Mouse (Mus musculus) intestine, postnatal 0 days (tissue): ENCODE measurements around the gene Pde8b. TPM values are rescaled to one million over a fixed set of nuclear protein-coding genes. Genes with fewer than 3 reads are reported as not detected.

Experiments
- ATAC-seq: fragments of 200-750 bp; cut with Nextera tagmentation; 2 replicates; pipeline ENCODE4 v1.8.0; 2017; ENCODE audit warnings: mild to moderate bottlenecking, moderate TSS enrichment, moderate library complexity
- H3K27ac ChIP-seq: fragments of 300-500 bp; sonication (generic); 2 replicates; pipeline ENCODE4 v1.5.1; 2014; ENCODE audit warnings: mild to moderate bottlenecking, low read depth, low read length, moderate library complexity
- H3K27me3 ChIP-seq: fragments of 300-500 bp; sonication (generic); replicated peaks from 2 replicates; pipeline ENCODE4 v1.6.1; 2014; ENCODE audit warnings: low read length, mixed read lengths; ENCODE audit not compliant: control insufficient read depth, insufficient read depth
- H3K36me3 ChIP-seq: fragments of 300-500 bp; sonication (generic); 2 replicates; pipeline ENCODE4 v1.6.1; 2014; ENCODE audit warnings: mild to moderate bottlenecking, moderate library complexity; ENCODE audit not compliant: control insufficient read depth, insufficient read depth
- H3K4me1 ChIP-seq: fragments of 300-500 bp; sonication (generic); replicated peaks from 2 replicates; pipeline ENCODE4 v1.6.1; 2014; ENCODE audit warnings: antibody characterized with exemption, low read length, mixed read lengths; ENCODE audit not compliant: control insufficient read depth, insufficient read depth
- H3K4me2 ChIP-seq: fragments of 300-500 bp; sonication (generic); replicated peaks from 2 replicates; pipeline ENCODE4 v1.6.1; 2014; ENCODE audit warnings: low read depth, mild to moderate bottlenecking, moderate library complexity
- H3K4me3 ChIP-seq: fragments of 300-500 bp; sonication (generic); 2 replicates; pipeline ENCODE4 v1.5.1; 2014; ENCODE audit warnings: low read depth, low read length
- H3K9ac ChIP-seq: fragments of 300-500 bp; sonication (generic); 2 replicates; pipeline ENCODE4 v1.6.1; 2014; ENCODE audit warnings: mild to moderate bottlenecking, low read depth, low read length
- H3K9me3 ChIP-seq: fragments of 300-500 bp; sonication (generic); 2 replicates; pipeline ENCODE4 v1.6.1; 2016; ENCODE audit warnings: mixed run types; ENCODE audit not compliant: control insufficient read depth
- CTCF ChIP-seq: sonication (generic); IDR thresholded peaks from 2 replicates; pipeline ENCODE4 v1.5.1; 2016; ENCODE audit warnings: low read depth, mild to moderate bottlenecking, control low read depth, antibody characterized with exemption, moderate library complexity
- WGBS: fragments of 180-500 bp; shearing (Covaris S2); extraction: QIAGEN DNeasy Blood & Tissue Kit; methylation state at CpG from one replicate; pipeline ENCODE4 v1.1.7; 2014; 5-methylcytosine and 5-hydroxymethylcytosine counted together
- polyA plus RNA-seq: library from polyadenylated mRNA; unstranded; fragments of >200 nt; fragmentation: Nextera tagmentation; extraction: Ambion mirVana; gene quantifications from 2 replicates; pipeline ENCODE4 v1.2.1, GENCODE M21; 2015

The Pde8b gene
- polyA plus RNA-seq, 1 experiment from 2014 or later, result 6.2 TPM

- Histone ChIP-seq H3K4me2 (no peak overlapping the region), H3K9me3 (no peaks in the 10 kb centered on the region), H3K4me1 (no peaks in the 10 kb centered on the region), H3K27me3 (no peaks in the 10 kb centered on the region), H3K4me3 (no peak overlapping the region), H3K36me3 (no peaks in the 10 kb centered on the region), H3K9ac (no peak overlapping the region), H3K27ac (no peak overlapping the region)
- ATAC-seq, result no peak
- 93% methylated on average over 1 of the region's 1 CpGs for WGBS
- TF ChIP-seq CTCF, result no peak
Measured at GRCm38 (mm10) chr13:95055742-95056388, 194.3 kb downstream of the Pde8b start.

GRCm38 (mm10) chr13:95052421-95052820 is 197.7 kb downstream of the Pde8b start:
- H3K4me3 ChIP-seq, result no peak overlapping the region
- TF ChIP-seq CTCF, result no peak
- H3K36me3 ChIP-seq, result no peaks in the 10 kb centered on the region
- no peaks in the 10 kb centered on the region for H3K27me3 ChIP-seq
- H3K27ac ChIP-seq, result no peak overlapping the region
- H3K9me3 ChIP-seq, result no peaks in the 10 kb centered on the region
- no peak overlapping the region for H3K4me2 ChIP-seq
- no peak overlapping the region for H3K9ac ChIP-seq
- WGBS, result 93% methylated on average over 3 of the region's 3 CpGs
- H3K4me1 ChIP-seq, result no peaks in the 10 kb centered on the region
- no peak for ATAC-seq

DNA sequence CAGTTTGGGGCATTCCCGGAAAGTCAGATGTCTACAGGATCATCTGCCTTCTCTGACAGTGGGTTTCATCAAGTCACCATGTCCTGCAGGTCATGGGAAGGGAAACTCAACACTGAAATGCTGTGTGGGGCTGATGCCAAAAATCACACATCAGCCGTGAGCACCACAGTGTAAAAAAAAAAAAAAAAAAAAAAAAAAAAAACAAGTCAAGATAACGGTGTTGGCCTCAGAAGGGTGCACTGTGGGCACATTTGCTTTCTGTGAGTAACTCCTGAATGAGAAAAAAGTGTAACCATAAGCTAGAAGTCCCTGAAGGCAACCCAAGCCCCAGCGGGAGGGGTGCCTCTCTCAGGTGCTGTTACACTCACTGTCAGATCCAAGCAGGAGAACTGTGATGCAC is 199.7 kb downstream of the Pde8b start:
- 84% methylated on average over 4 of the region's 4 CpGs for WGBS
- no peak overlapping the region for H3K4me2 ChIP-seq
- H3K9me3 ChIP-seq, result no peaks in the 10 kb centered on the region
- H3K4me1 ChIP-seq, result no peaks in the 10 kb centered on the region
- no peak overlapping the region for H3K27ac ChIP-seq
- H3K36me3 ChIP-seq, result no peaks in the 10 kb centered on the region
- ATAC-seq, result no peak
- no peak overlapping the region for H3K9ac ChIP-seq
- TF ChIP-seq CTCF, result no peak
- no peak overlapping the region for H3K4me3 ChIP-seq
- no peaks in the 10 kb centered on the region for H3K27me3 ChIP-seq

GRCm38 (mm10) chr13:95044108-95044507 is 206.0 kb downstream of the Pde8b start:
- ATAC-seq, result no peak
- H3K27me3 ChIP-seq, result no peaks in the 10 kb centered on the region

GRCm38 (mm10) chr13:95040140-95040738 is 209.9 kb downstream of the Pde8b start:
- H3K4me3 ChIP-seq, result no peak overlapping the region
- no peaks in the 10 kb centered on the region for H3K4me1 ChIP-seq
- H3K36me3 ChIP-seq, result no peaks in the 10 kb centered on the region
- no peaks in the 10 kb centered on the region for H3K27me3 ChIP-seq
- no peak for ATAC-seq
- H3K4me2 ChIP-seq, result no peak overlapping the region
- WGBS, result 90% methylated on average over 9 of the region's 9 CpGs
- no peak overlapping the region for H3K27ac ChIP-seq
- no peak for TF ChIP-seq CTCF
- no peak overlapping the region for H3K9ac ChIP-seq
- no peaks in the 10 kb centered on the region for H3K9me3 ChIP-seq

More at GRCm38 (mm10) chr13:95044108-95044507, 206.0 kb downstream of the Pde8b start:
- H3K4me1 ChIP-seq, result no peaks in the 10 kb centered on the region
- H3K36me3 ChIP-seq, result no peaks in the 10 kb centered on the region
- 25% methylated on average over 1 of the region's 1 CpGs for WGBS
- no peak for TF ChIP-seq CTCF
- H3K9ac ChIP-seq, result no peak overlapping the region
- no peak overlapping the region for H3K4me2 ChIP-seq
- H3K4me3 ChIP-seq, result no peak overlapping the region
- H3K9me3 ChIP-seq, result no peaks in the 10 kb centered on the region
- no peak overlapping the region for H3K27ac ChIP-seq

- no peak for ATAC-seq
- Histone ChIP-seq H3K4me2 (no peak overlapping the region), H3K27ac (no peak overlapping the region), H3K4me3 (no peak overlapping the region), H3K4me1 (no peaks in the 10 kb centered on the region), H3K27me3 (no peaks in the 10 kb centered on the region), H3K9me3 (no peaks in the 10 kb centered on the region), H3K9ac (no peak overlapping the region), H3K36me3 (no peaks in the 10 kb centered on the region; the same call in 1 of the 2 replicates)
- TF ChIP-seq CTCF, result no peak
- WGBS, result 41% methylated on average over 4 of the region's 4 CpGs
Measured at GRCm38 (mm10) chr13:95038200-95038599, 211.9 kb downstream of the Pde8b start.
